Mouse (Mus musculus) lung, adult 2 months (tissue): ENCODE results near the gene Gm38431.

Experiments used
- CTCF ChIP-seq: fragments of 200-500 bp; IDR thresholded peaks from 2 replicates; pipeline ENCODE4 v1.5.1; 2011; ENCODE audit warnings: mild to moderate bottlenecking, low read length, control low read depth; ENCODE audit not compliant: insufficient read depth
- POLR2A ChIP-seq: fragments of 200-500 bp; IDR thresholded peaks from 2 replicates; pipeline ENCODE4 v1.6.1; 2011; ENCODE audit warnings: low read depth, mild to moderate bottlenecking, control low read depth, low read length, borderline replicate concordance; ENCODE audit errors: extremely low read depth

DNA sequence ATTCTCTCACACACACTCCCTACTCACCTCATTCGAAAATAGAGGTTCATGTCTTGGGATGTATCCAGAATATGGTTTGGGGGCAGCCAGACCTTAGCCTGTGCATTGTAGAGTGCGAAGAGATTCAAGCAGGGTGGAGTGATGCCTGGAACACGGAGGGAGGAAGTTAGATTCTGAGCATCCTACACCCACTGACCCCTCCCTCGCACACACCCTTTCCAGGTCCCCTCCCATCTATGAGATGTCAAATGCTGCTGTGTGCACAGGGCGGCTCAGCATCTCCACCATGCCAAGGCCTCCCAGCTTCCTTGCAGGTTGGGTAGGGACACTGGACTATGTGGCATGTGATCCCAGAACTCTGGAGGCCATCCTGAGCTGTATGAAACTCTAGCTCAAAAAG lies 33.0 kb upstream of the Gm38431 start:
- TF ChIP-seq CTCF: no peak
- no peak for TF ChIP-seq POLR2A
